Mouse (Mus musculus) gastrocnemius, postnatal 4 days (tissue): ENCODE results near the gene Lrrc75b. TPM values are rescaled to one million over a fixed set of nuclear protein-coding genes. Genes with fewer than 3 reads are reported as not detected.
"Not testable (repeated sequence)": the region's sequence is repeated elsewhere in the genome, so short reads cannot be mapped to it uniquely, and the experiment has no call there.

Experiments used
- DNase-seq, 2 experiments: peaks; one replicate each; pipeline ENCODE4 v3.0.0; 2021 to 2022; ENCODE audit warnings: low spot score in 2 of 2, mixed read lengths in 2 of 2
- total RNA-seq, 2 experiments: library from RNA; stranded (reverse); gene quantifications; 2 replicates each; pipeline ENCODE4 v1.2.3; 2021

Lrrc75b gene
- total RNA-seq, 2 experiments from 2014 or later = 2.8 to 3.3 TPM

DNA sequence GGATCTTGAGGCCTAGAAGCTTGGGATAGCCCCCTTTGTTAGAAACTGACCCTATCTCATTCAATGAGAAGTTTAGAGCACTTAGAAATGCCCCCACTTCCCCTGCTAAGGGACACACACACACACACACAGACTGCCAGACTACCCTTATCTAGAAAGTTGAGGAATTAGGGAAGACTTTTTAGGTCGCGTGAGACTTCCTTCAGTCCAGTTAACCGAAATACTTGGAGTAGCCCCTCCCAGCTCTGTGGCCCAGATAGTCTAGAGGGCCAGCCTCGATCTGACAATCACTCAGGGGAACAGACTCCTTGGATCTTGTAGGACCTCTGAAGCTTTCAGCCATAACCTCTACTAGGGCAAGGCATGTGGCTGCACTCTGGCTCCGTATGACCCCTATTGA is 7.9 kb upstream of the Lrrc75b start:
- no peak for DNase-seq

DNA sequence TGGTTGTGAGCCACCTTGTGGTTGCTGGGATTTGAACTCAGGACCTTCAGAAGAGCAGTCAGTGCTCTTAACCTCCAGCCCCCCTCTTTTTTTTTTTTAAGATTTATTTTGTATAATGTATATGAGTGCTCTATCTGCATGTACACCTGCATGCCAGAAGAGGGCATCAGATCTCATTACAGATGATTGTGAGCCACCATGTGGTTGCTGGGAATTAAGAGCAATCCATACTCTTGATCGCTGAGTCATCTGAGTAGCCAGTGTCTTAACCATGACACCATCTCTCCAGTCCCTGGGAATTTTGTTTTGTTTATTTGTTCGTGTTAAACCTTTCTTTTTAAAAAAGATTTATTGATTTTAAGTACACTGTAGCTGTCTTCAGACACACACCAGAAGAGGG is 6.6 kb upstream of the Lrrc75b start:
- not testable (repeated sequence) for DNase-seq

DNA sequence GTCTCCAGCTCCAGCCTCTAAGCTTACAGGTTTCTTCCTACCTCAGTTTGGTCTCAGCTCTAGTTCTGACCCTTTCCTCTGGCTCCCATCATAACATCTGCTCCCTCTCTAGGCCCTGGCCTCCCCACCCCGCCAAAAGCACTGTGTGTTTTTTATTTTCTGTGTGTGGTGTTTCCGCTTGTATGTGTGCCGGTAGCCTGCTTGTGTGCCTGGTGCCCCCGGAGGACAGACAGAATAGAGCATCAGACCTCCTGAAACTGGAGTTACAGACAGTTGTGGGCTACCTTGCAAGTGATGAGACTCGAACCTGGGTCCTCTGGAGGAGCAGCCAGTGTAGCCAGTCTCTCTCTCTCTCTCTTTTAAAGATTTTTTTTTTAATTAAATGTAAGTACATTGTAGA is 6.2 kb upstream of the Lrrc75b start:
- DNase-seq = no peak

DNA sequence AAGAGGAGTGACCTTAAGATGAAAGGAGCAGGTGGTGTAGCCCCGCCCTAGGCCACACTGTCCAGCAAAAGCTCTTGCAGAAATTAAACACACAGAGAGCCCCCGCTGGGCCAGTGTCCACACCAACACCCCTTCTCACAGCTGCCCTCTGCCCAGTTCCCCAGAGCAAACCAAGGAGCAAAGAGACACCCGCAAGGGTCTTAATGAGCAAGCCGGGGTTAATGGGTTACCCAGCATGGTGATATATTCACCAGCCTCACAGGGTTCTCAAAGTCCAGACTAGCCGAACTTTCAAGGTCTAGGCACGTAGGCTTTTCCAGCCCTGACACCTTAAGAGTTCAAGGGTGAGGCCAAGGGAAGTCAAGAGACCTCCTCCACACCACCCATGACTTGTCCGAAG is 5.8 kb upstream of the Lrrc75b start:
- no peak for DNase-seq

- DNase-seq = no peak
These were observed 5.3 kb upstream of the Lrrc75b start for GRCm38 (mm10) chr10:75565436-75565835.

- no peak for DNase-seq
These were observed 4.6 kb upstream of the Lrrc75b start for GRCm38 (mm10) chr10:75564687-75565265.

- DNase-seq = no peak
These were observed 2.5 kb upstream of the Lrrc75b start for GRCm38 (mm10) chr10:75562596-75562995.

- no peak for DNase-seq
These were observed 1.0 kb upstream of the Lrrc75b start, which contains the start of gene Ggt1 for GRCm38 (mm10) chr10:75561071-75561654. Gene Ggt1, plus strand, starts transcription at chr10:75561604.

- DNase-seq = no peak
These were observed 394 bp upstream of the Lrrc75b start for GRCm38 (mm10) chr10:75560549-75560899.

GRCm38 (mm10) chr10:75559041-75559675 is 972 bp downstream of the Lrrc75b start:
- DNase-seq = no peak

GRCm38 (mm10) chr10:75558515-75558914 is 1.6 kb downstream of the Lrrc75b start:
- no peak for DNase-seq

GRCm38 (mm10) chr10:75556026-75556425 is 4.1 kb downstream of the Lrrc75b start:
- no peak for DNase-seq

- DNase-seq = no peak
These were observed 4.6 kb downstream of the Lrrc75b start for GRCm38 (mm10) chr10:75555557-75555956.

GRCm38 (mm10) chr10:75554090-75554489 is 6.0 kb downstream of the Lrrc75b start:
- no peak for DNase-seq

DNA sequence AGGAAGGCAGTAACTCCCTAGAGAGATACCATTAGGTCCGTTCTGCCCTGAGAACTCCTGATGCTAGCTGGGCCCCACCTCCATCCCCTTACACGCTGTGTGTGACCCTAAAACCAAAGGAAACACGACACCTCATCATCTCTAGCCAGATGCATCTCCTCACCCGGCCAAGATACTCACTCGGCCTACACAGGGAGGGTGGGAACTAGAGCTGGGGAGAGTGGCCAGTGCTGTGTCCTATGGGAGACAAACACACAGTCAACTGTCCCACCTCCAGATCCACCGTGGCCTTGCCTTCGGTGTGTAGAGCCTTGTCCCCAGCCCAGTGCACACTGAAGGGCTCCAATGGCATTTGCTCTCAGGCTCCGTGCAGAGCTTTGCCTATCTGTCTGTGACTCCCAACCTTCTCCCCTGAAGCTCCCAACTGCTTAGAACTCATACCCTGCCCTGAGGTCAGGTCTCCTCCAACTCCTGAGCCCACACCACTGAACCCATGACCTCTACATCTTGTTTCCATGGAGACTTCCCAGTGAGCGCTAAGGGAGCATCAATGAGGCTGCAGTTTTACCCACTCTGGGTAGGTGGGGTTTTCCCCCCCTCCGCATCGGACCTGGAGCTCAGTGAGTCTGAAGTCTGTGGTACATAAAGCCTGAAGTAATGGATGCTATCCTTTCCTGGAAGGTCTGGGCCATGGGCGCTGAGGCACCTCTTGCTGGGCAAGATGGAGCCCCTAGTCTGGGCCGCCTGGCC is 7.3 kb downstream of the Lrrc75b start:
- no peak for DNase-seq

DNA sequence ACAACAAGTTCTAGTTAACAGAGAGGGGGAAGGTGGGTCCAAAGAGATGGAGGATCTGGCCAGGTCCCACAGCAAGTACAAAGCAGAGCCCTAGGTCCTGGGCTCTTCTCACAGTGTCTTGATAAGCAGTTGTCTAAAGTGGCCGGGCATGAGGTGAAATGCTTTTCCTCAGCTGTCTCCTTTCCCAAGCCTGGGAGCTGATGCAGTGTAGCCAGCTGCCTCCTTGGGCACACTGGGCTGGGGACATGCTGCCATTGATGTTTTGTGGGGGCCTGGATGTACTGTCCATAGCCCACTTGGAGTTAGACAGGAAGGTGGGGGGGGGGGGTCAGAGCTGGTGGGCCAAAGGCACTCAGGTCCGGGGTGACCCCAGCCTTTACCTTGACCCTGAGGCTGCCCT is 8.0 kb downstream of the Lrrc75b start:
- no peak for DNase-seq

- DNase-seq = no peak
These were observed 9.0 kb downstream of the Lrrc75b start for GRCm38 (mm10) chr10:75551175-75551574.

- no peak for DNase-seq
These were observed 10.2 kb downstream of the Lrrc75b start for GRCm38 (mm10) chr10:75549886-75550285.

DNA sequence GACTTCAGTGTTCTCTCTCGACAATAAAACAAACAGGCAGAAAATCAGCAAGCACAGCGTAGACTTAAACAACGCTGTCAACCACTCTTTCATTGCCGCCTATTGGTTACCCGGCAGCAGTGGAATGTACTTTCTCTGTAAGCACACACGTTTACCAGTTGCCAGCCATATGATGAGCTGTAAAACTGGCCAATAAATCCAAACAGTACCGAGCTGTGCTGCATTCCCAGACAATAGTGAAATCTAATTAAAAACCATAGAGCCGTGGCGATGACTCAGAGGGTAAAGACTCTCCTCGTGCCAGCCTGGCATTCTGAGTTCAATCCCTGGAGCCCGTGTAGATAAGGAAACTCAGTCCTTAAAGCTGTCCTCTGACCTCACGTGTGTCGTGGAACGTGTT is 11.6 kb downstream of the Lrrc75b start:
- DNase-seq = no peak

DNA sequence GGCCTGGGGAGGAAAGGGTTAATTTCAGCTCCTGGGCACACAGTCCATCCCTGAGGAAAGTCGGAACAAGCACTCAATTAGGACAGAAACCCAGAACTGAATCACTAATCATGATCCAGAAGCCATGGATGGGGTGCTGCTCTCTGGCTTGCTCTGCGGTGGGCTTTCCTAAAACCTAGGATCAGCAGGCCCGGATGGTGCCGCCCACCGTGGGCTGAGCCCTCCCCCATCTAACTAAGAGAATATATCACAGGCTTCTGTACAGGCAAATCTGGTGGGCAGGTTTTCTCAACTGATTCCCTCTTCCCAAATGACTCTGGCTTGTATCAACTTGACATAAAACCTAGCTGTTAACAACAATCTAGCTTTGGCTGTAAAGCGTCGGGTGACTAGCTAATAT is 12.2 kb downstream of the Lrrc75b start:
- no peak for DNase-seq

GRCm38 (mm10) chr10:75536123-75536522 is 24.0 kb downstream of the Lrrc75b start:
- DNase-seq = no peak

DNA sequence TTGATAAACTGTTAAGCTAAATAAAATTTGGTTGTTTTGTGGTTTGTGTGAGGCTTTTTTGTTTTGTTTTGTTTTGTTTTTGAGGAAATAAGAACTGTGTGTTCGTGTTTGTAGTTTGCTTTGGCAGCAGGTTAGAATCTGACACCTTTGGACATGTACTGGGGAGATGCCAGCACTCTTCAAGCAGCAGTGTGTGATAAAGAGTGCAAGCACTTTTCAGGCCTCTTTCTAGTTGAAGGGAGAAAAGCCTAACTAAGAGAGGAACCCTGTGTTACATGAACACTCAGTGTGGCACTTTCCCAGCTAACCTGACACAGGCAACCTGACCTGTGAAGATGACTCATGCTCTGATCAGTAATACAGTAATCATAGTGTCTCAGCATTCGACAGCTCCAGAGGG is 24.7 kb downstream of the Lrrc75b start:
- no peak for DNase-seq
